Mouse (Mus musculus) ES-E14 (cell line): Measurements from ENCODE around the gene Prpsap2.

Experiments
- CHD2 ChIP-seq: IDR thresholded peaks from 2 replicates; pipeline ENCODE4 v1.6.1; 2014; ENCODE audit warnings: mild to moderate bottlenecking, low read depth, low read length, inconsistent platforms
- HCFC1 ChIP-seq: IDR thresholded peaks from 2 replicates; pipeline ENCODE4 v1.6.1; 2012; ENCODE audit warnings: low read length, inconsistent platforms, borderline replicate concordance; ENCODE audit not compliant: insufficient read depth
- MAFK ChIP-seq: IDR thresholded peaks from 2 replicates; pipeline ENCODE4 v1.6.1; 2014; ENCODE audit warnings: mild to moderate bottlenecking, low read depth, low read length, inconsistent platforms; ENCODE audit not compliant: insufficient read depth
- ZC3H11A ChIP-seq: IDR thresholded peaks from 2 replicates; pipeline ENCODE4 v1.6.1; 2012; ENCODE audit warnings: low read depth, mild to moderate bottlenecking, inconsistent platforms, low read length, borderline replicate concordance
- ZNF384 ChIP-seq: IDR thresholded peaks from 2 replicates; pipeline ENCODE4 v1.6.1; 2012; ENCODE audit warnings: low read depth, low read length, inconsistent platforms

- TF ChIP-seq ZC3H11A (no peak), ZNF384 (no peak), MAFK (no peak), CHD2 (no peak), HCFC1 (no peak)
Measured at GRCm38 (mm10) chr11:61760518-61760917, 1.4 kb downstream of the Prpsap2 start.
